7 mouse cellular contexts compared by ENCODE assay signal in genomic region chr11:77606835-77607537, GRCm38 (mm10). TPM values are rescaled to one million over a fixed set of nuclear protein-coding genes. Genes with fewer than 3 reads are reported as not detected.
DNase-seq lines count a peak whose midpoint lies in the region; ATAC-seq and TF ChIP-seq lines count a peak whose summit lies in the region.

No protein-coding gene starts in this region.

- DNase-seq in adipocyte (ENCODE audit: low spot score) = peak; percentile 50
- peak; percentile 56 to 63 for DNase-seq in cerebellum, postnatal 25 days
- peak; percentile 47 for DNase-seq in gastrocnemius, adult 2 months
- DNase-seq in hindbrain, postnatal 0 days (ENCODE audit: low spot score) = peak; percentile 62
- peak; percentile 77 for DNase-seq in limb, embryonic 10.5 days (ENCODE audit: low spot score)
- DNase-seq in midbrain, embryonic 10.5 days (ENCODE audit: low spot score) = peak; percentile 75
- peak; percentile 34 for DNase-seq in skeletal muscle tissue, adult 2 months (ENCODE audit: low read depth, low spot score)

- TF ChIP-seq CTCF in gastrocnemius, adult 2 months (IDR thresholded peaks at IDR 0.05) = no peak
- no peak for TF ChIP-seq CTCF in hindbrain, postnatal 0 days (IDR thresholded peaks at IDR 0.05; ENCODE audit: low read depth)

- H3K4me1 ChIP-seq in hindbrain, postnatal 0 days (ENCODE audit: insufficient read depth, low read length) = 0 out of 2 replicates have a peak, but pooled peaks cover 14% of the 10 kb centered on the region
- peaks cover 23% of the 10 kb centered on the region for H3K4me1 ChIP-seq in limb, embryonic 10.5 days
- peaks cover 28% of the 10 kb centered on the region for H3K4me1 ChIP-seq in midbrain, embryonic 10.5 days

- no peaks in the 10 kb centered on the region for H3K9me3 ChIP-seq in hindbrain, postnatal 0 days (ENCODE audit: low read length)
- no peaks in the 10 kb centered on the region for H3K9me3 ChIP-seq in limb, embryonic 10.5 days (replicated peaks)
- no peaks in the 10 kb centered on the region for H3K9me3 ChIP-seq in midbrain, embryonic 10.5 days (replicated peaks)

- H3K4me3 ChIP-seq in gastrocnemius, adult 2 months = peak overlapping the region; percentile 98
- H3K4me3 ChIP-seq in hindbrain, postnatal 0 days (ENCODE audit: low read length) = peak overlapping the region; percentile 100
- peak overlapping the region; percentile 100 for H3K4me3 ChIP-seq in limb, embryonic 10.5 days
- H3K4me3 ChIP-seq in midbrain, embryonic 10.5 days = peak overlapping the region; percentile 80

- H3K27me3 ChIP-seq in hindbrain, postnatal 0 days (ENCODE audit: insufficient read depth, low read length) = no peaks in the 10 kb centered on the region
- no peaks in the 10 kb centered on the region for H3K27me3 ChIP-seq in limb, embryonic 10.5 days (ENCODE audit: low read depth, poor library complexity, severe bottlenecking)
- H3K27me3 ChIP-seq in midbrain, embryonic 10.5 days (ENCODE audit: low read depth, poor library complexity, severe bottlenecking) = no peaks in the 10 kb centered on the region

- H3K9ac ChIP-seq in hindbrain, postnatal 0 days (replicated peaks; ENCODE audit: low read length) = peak overlapping the region; percentile 99

- peak overlapping the region; percentile 86 for H3K4me2 ChIP-seq in hindbrain, postnatal 0 days (ENCODE audit: low read depth, low read length)

- peak overlapping the region; percentile 99 for H3K27ac ChIP-seq in gastrocnemius, adult 2 months
- peak overlapping the region; percentile 97 for H3K27ac ChIP-seq in hindbrain, postnatal 0 days
- H3K27ac ChIP-seq in limb, embryonic 10.5 days = peak overlapping the region; percentile 99
- peak overlapping the region; percentile 100 for H3K27ac ChIP-seq in midbrain, embryonic 10.5 days (replicated peaks)

- no peaks in the 10 kb centered on the region for H3K36me3 ChIP-seq in hindbrain, postnatal 0 days (ENCODE audit: insufficient read depth, low read length)
- H3K36me3 ChIP-seq in limb, embryonic 10.5 days = peaks cover 24% of the 10 kb centered on the region
- H3K36me3 ChIP-seq in midbrain, embryonic 10.5 days = peaks cover 28% of the 10 kb centered on the region

- peak; percentile 57; the same call in 1 of the 2 replicates for ATAC-seq in hindbrain, postnatal 0 days

- intact Hi-C loops in gastrocnemius, adult 2 months (cut with DNase I) = loop anchor here (5.0 kb wide), 1 partner anchor 95 kb away; no protein-coding TSS in a partner anchor

- WGBS in hindbrain, postnatal 0 days = under 1% methylated on average over 29 of the region's 48 CpGs
- WGBS in limb, embryonic 10.5 days = under 1% methylated on average over 40 of the region's 48 CpGs
- under 1% methylated on average over 36 of the region's 48 CpGs for WGBS in midbrain, embryonic 10.5 days

RNA-seq across cellular contexts. Expression of gene Taok1, which starts 0.6 kb away (rescaled TPM):
- 10 to 100 TPM; 37.7 to 48.4 TPM for total RNA-seq in gastrocnemius, adult 2 months (2021)
- 50.6 and 56.7 TPM in 2 replicates for total RNA-seq in hindbrain, postnatal 0 days (2014; rRNA removed)
- polyA plus RNA-seq in hindbrain, postnatal 0 days (2015; fragmentation: Nextera tagmentation; extraction: Ambion mirVana) = 27.1 and 28.2 TPM in 2 replicates
- polyA plus RNA-seq in limb, embryonic 10.5 days (2016; fragmentation: Nextera tagmentation; extraction: Ambion mirVana) = 8.4 and 9.9 TPM in 2 replicates
- 13.9 and 16.6 TPM in 2 replicates for polyA plus RNA-seq in midbrain, embryonic 10.5 days (2016; fragmentation: Nextera tagmentation; extraction: Ambion mirVana)

Comparison
In these comparisons a context has a peak if more than half of its experiments do, and no peak if none do; other contexts are left out.
1. Peak in every context shown above with its lines: DNase-seq, ATAC-seq, H3K4me3 ChIP-seq and H3K27ac ChIP-seq.